Mouse (Mus musculus): ENCODE measurements at regions not wholly inside any gene's neighbourhood (a gene's known extent, or its start where the extent isn't known, plus 50 kb on each side); places are given as distances from the start of the nearest gene placed in this dataset.
A peak's percentile ranks its signal among the peaks of the same experiment; 100 is the strongest.

DNA sequence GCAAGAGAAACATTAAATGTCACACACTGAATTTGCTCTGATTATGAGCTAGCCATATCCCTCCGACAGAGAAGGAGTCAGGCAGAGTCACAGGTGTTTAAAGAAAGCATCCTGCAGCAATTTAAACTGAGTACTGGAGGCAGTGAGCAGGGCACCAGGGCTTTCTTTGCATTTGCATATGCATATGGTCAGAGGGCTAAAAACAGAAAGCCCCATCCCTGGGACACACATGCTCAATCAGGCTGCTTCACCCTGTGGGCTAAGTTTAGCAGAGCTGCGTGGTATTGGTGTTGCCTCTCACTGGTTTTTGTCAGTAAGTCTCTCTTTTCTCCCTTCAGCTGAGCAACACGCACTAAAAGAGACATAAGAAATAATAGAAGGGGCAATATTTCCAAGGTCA, 289.9 kb upstream of the Rps6ka3 start:
- intact Hi-C loops (cut with DNase I), result loop anchor here (5.0 to 10.0 kb wide), 2 partner anchors 968 to 1455 kb away; no protein-coding TSS in a partner anchor
- no peak for DNase-seq

DNA sequence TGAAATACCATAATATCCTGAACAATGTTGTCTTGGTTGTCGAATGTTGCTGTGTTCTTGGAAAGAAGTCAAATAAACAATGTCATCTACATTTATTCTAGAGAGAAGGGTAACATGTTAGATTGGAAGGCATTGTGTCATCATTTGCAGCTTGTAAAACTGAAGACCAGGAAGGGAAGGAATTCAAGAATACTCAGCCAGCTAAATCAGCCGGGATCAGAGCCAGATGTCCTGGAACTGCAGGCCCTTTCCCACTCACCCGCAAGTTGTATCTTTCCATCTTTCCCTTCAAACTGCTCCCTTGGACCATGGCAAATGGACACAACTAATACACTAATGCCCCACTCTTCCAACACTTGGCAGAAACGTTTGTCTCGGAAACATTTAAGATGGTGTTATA, 288.7 kb upstream of the Rps6ka3 start:
- intact Hi-C loops (cut with DNase I), result loop anchor here (5.0 to 10.0 kb wide), 2 partner anchors 969 to 1457 kb away; no protein-coding TSS in a partner anchor
- DNase-seq, result no peak

DNA sequence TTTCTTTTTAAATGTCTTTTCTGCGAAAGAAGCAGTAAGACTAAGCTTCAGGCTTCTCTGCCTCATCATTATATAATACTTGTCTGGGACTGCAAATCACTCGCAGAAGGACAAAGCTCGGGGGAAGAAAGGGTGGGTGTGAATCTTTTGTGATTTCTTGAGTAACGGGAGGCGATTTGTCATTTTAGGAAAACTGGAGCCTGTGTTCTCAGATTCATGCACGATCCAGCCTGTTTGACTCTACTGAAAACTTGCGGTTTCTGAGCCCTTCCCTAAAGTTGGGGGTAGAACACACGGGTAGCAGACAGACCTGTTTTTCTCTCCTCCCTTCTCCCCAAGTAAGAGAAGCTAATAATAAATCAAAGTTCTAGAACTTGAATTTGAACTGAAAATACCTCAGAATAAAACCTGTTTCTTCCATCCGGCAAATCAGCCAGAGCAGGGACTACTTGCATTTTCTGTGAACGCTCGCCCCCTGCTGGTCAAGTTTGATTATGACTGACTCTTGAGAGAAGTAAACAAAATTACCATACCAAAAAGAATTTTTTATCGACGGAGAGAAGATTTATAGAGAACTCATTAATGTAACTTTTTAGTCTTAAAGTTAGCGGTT, 288.2 kb upstream of the Rps6ka3 start:
- intact Hi-C loops (cut with DNase I), result loop anchor here (2.0 to 10.0 kb wide), 3 partner anchors 970 to 1457 kb away; no protein-coding TSS in a partner anchor
- peak; percentile 47 to 71 for DNase-seq

DNA sequence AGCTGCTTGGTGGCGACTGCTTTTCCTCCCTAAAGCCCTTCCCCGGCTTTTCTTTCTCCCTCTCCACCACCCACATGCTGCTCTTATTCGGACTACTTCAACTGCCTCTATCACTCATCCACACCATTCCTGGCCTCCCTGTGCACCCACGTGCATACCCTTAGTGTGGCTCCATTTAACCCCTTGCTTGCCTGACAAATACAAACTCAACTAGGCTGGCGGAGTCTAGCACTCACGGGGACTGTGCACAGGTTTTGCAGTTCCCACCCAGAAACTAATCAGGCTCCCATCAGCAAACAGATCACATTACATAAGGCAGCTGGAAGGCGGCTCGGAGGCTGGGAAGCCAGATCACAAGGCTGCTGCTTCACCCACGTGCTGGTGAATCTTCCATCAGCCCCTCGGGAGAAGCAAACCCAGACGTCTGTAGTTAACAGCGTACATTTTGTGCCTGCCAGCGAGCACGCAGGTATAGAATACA, 287.0 kb upstream of the Rps6ka3 start:
- DNase-seq, result no peak
- intact Hi-C loops (cut with DNase I), result loop anchor here (2.0 to 10.0 kb wide), 3 partner anchors 971 to 1458 kb away; no protein-coding TSS in a partner anchor

DNA sequence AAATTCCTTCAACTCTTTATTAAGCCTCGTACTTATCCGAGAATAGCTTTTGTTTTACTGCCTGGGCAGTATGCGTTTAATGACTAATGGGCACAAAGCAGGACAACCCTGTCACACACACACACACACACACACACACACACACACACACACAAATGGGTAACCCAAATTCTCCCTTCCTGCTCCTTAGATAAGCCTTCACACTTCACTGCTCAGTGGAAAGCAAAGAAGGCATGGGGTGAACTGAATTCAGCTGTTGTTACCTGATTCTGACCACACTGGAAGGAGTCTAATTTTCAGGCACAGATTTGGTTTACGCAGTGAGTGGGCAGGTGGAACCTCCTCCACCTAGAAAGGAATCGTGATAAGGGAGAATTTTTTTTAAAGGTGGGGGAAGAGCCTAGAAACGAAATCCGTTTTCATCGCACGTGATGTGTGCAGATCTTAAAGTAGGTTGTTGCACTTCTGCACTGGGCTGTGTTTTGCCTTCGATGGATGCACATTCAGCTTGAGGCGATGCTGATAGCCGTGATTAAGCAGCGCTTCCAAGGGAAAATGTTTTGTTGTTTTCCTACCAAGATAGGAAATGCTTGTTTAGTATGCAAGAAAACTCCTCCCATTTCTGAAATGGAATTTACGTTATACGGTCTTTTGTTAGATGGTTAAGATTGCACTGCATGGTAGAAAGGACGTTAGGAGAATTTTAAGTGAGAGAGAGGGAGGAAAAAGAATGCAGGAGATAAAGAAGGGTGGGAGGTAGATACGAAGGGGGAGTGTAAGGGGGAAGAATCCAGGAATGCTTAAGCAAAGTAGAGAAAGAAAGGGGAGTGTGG, 286.2 kb upstream of the Rps6ka3 start:
- intact Hi-C loops (cut with DNase I), result loop anchor here (2.0 to 10.0 kb wide), 3 partner anchors 972 to 1459 kb away; no protein-coding TSS in a partner anchor
- no peak for DNase-seq

DNA sequence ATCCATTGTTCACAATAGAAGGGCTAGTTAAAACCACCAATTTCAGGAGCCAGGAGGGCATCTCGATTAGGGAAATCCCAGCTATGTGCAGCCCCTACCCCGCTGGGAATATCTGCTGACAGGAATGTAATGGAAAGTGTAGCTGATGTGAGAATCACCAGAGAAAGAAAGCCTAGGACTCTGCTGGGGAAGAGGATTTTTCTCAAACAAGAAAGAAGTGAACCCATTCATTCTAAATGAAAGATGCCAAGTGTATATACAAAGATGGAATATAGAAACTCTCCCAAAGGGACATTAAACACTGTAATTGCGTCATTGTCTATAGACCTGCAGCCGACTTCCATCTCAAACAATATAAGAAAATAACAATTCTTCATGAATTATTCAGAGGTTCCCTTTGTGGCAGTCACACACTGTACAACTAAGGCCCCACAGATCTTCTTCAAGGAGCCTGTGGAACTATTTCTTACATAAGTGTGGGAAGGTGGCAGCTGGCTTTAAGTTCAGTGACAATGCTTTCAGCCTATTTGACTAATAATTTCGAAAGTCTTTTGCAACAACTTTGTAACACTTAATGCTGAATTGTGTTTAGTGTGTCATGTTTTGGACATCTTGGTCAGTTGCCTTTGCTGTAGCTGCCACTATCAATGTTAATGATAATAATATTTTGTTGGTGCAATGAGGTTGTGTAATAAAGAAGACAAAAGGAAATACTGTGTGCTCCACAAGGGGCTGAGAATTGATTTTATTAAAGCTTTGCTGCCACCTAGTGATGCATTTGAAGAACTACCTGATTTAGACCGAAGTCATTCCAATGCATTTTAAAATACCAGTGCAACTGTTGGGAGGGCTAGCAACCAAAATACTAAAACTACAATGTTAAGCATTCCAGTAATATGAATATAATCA, 285.4 kb upstream of the Rps6ka3 start:
- intact Hi-C loops (cut with DNase I), result loop anchor here (5.0 to 10.0 kb wide), 2 partner anchors 972 to 1460 kb away; no protein-coding TSS in a partner anchor
- DNase-seq, result no peak

DNA sequence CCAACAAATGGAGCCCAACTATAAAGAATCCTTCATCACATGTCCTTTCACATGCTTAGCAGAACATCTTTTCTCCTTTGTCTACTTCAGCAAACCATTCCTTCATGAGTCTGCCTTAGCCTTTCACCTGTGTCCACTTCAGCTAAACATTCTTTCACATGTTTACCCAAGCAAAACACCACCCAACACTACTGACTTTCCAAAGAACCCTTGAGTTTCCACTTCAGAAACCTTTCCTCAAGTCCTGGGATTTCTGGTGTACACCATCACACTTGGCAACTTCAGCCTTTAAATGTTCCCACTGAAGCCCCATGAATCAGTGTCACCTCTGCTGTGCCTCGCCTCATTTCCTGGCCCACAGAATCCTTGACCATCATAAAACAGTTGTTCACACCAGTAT, 278.2 kb upstream of the Rps6ka3 start:
- DNase-seq, result no peak
- intact Hi-C loops (cut with DNase I), result no loop called here

DNA sequence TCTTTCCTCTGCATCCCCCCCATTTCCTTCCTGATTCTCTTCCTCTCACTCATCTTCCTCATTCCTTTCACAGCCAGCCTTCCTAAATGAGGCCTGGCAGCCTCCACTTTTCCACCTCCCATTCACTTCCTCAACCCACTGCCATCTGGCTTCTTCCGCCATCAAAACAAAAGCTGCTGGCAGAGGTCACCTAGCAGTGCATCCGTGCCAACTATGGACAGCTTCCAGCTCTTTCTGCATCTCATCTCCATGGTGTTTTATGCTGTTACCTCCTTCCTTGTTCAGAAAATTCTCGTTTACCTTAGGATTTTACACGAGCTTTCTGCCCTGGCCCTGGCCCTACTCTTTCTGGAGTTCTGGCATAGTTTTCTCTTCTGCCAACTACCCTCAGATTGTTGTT, 262.9 kb upstream of the Rps6ka3 start:
- intact Hi-C loops (cut with DNase I), result no loop called here
- no peak for DNase-seq

DNA sequence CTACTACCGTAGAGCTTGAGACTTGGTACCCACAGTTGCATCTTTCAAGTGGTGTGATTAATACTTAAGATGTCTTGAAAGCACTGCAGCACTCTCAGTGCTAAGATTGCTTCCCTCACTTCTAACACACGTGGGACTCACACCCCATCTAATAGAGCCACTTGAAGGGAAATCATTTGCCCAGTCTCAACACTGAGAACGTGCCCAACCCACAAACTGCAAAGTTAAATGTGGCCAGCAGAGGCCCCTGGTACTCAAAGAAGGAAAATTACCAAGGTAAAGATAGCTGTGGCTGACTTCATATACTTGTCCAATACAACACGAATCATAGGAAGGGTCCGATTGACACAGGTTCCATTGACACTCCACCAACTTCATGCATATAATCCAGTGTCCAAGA, 238.4 kb upstream of the Rps6ka3 start:
- intact Hi-C loops (cut with DNase I), result loop anchor here (5.0 kb wide), 1 partner anchor 296 kb away; no protein-coding TSS in a partner anchor
- peak in 1 of 2 experiments; percentile 1 for DNase-seq

DNA sequence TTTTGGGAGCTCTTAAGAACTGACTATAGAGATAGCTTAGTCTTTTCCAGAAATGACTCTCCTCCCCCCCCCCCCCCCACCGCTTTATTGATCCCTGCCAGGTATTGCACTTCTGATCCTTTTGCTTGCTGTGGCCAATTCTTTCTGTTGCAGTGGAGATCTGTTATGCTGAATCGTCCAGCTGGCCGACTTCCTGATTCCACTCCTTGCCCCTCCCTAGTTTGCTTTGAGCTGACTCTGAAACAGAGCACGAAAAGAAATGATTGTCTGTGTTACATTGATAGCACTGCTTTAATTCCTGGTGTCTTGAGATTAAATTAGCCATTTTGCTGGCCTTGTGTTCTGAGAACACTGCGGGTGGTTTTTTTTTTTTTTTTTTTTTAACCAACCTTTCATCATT, 233.5 kb upstream of the Rps6ka3 start:
- intact Hi-C loops (cut with DNase I), result no loop called here
- DNase-seq, result peak in 1 of 2 experiments; percentile 1

DNA sequence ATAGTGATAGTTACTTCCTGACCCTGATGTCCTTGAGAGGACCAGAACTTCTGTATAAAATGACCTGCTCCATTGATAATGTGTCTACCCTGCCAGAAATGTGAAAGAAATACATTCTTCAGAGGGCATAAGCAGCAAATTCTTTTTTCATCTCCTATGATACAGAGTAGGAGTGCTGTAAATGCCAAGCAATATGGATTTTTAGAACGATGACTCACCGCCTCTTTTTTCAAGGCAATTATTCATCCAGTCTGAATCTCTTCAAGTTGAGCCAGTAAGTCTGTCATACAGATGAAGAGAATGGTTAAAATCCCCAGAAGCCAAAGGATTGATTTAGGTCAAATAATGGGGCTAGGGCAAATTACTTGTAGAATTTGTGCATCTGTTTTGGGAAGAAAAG, 225.4 kb upstream of the Rps6ka3 start:
- intact Hi-C loops (cut with DNase I), result no loop called here
- DNase-seq, result no peak

DNA sequence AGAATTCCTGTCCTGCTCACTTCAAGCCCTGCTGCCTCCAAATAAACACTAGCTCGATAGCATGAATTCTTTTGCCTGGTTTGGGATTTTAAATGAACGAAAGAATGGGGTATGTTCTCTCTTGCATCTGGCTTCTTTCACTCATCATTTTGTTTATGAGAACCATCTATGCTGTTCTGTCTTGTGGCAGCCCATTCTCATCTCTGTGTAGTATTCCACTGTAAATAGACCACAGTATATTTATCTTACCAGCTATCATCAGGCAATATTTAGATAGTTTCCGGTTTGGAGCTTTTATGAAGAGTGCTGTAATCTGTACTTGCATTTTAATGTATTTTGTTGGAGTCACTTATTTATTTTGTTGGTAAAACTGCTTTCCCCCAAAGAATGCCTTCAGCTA, 222.4 kb upstream of the Rps6ka3 start:
- no peak for DNase-seq
- intact Hi-C loops (cut with DNase I), result no loop called here

DNA sequence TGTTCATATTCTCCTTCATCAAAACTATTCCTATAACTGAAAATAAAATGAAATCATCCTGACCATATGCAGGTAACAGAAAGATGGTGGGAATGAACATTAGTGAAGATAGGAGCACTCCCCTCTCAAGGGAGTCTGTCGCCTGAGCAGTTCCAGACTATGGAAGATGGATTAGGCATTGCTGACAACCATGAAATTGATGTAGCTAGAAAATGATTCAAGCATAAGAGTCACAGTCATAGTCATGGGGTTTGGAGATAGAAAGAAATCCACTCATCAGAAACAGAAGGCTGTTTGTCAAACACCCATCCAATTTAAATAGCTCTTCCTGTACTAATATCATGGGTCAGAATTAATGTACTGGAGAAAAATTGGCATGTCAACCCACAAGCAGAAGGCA, 191.2 kb upstream of the Rps6ka3 start:
- DNase-seq, result no peak
- intact Hi-C loops (cut with DNase I), result no loop called here

DNA sequence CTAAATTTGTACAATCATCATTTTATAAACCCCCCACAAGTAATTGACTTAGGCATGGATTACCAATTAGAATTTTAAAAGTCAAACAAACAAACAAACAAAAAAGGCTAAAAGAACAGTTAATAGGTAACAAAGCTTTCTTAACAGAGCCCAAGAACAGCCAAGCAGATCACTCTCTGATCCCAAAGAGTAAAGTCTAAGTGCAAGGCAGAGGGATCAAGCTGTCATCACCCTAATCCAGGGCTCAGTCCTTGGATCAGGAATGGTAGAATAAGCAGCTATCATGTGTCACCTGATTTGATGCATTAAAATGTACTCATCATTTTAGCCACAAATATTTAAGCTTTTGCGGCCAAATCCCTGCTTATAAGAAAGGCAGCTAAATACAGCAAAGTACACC, 183.8 kb upstream of the Rps6ka3 start:
- DNase-seq, result no peak
- intact Hi-C loops (cut with DNase I), result no loop called here

DNA sequence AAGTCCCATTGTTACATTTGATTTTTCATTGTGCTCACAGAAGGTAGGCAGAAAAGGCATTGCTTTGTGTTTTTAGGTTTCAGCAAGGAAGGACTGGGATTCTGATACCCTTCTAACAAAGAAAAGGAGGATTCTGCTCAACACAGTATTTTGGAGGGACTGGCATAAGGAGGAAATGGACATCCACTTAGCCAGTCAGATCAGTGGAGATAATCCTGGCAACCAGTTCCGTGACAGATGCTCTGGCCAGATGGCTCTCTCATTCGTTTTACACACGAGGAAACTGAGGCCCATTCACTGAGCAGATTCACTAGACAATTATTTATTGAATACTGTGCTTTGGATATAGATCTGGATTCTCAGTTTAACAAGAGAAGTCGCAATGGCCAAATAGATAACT, 178.2 kb upstream of the Rps6ka3 start:
- intact Hi-C loops (cut with DNase I), result no loop called here

DNA sequence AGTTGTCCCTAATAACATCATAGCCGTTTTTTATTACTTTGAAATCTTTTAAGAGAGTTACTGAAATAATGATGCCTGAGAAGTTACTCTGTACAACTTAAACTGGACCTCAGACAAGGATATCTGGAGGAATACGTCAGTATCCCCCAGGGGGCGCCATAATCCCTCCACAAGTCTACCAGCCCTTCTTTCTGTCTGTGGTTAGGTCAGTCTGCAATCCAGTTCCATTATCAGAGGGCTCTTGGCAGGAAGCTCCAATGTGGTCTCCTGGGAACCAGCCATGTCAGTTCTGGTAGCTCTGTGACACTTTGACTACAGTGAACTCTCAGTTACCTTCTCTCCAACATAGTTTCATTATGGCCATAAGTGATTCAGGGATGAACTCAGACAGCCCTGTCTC, 166.7 kb upstream of the Rps6ka3 start:
- DNase-seq, result peak; percentile 75 to 81
- intact Hi-C loops (cut with DNase I), result loop anchor here (1.0 to 2.0 kb wide), 2 partner anchors 226 to 277 kb away; no protein-coding TSS in a partner anchor

More for the DNA sequence above, 178.2 kb upstream of the Rps6ka3 start:
- no peak for DNase-seq

DNA sequence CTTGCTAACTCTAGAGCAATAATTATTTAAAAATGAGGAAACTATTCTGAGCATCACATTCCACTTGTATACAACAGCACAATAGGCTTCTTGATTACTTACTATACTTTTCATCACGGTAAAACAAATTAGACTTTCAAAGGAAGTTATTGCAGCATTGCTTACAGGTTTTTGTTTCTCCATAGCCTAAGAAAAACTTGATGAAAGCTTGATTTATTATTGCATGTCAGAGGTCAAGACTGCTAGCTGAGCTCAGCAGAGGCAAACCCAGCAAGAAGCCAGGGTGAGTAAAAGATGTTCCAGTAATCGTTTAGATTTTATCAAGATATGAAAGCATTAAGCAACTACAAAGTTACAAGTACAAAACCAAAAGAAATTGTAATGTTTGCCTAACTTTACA, 162.2 kb upstream of the Rps6ka3 start:
- DNase-seq, result no peak
- intact Hi-C loops (cut with DNase I), result no loop called here

DNA sequence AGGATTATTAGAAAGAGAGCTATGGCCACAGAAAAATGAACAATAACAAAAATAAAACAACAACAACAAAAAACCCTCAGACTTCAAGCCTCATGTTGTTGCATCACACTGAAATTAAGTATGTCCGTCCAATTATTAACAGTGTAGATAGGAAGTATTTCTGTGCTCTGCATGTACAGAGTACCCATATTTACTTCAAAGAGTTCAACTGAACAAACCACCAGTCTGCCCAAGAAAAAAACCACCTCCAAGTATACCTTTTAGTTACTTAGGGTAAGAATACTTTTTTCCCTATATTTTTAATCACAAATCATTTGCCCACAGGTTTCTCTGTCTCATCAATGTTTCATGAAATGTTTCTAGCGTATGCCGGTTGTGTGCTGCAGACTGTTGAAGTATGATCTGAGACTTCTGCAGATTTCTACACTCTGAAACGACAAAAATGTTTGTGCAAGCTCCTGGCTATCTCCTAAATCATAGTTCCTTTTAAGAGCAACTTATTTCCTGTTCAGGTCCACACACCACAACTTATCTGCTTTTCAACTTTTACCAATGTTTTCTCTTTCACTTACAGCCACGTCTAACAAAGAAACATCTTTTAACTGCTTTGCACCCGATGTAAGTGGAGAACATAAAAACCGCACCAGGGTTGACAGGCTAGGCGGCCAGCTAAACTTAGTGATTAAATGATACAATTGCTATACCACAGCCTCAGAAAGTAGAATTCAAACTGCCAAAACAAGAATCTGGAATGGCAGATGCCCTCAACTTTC, 154.2 kb upstream of the Rps6ka3 start:
- no peak for DNase-seq
- intact Hi-C loops (cut with DNase I), result no loop called here

DNA sequence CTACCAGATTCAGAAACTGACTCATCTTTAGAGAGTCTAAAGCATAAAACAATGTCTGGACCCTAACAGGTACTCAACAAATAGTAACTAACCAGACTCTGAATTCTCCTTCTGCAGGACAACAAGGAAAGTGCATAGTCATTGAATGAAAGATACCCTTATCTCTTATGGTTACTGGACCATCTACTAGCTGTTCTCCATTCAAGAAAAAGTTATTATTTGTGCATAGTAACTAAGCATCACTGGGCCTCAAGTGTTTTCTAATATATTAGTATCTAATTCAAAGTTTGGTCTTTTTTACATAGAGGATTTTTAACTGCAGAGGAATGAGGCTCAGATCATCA, 153.7 kb upstream of the Rps6ka3 start:
- intact Hi-C loops (cut with DNase I), result no loop called here
- no peak for DNase-seq

DNA sequence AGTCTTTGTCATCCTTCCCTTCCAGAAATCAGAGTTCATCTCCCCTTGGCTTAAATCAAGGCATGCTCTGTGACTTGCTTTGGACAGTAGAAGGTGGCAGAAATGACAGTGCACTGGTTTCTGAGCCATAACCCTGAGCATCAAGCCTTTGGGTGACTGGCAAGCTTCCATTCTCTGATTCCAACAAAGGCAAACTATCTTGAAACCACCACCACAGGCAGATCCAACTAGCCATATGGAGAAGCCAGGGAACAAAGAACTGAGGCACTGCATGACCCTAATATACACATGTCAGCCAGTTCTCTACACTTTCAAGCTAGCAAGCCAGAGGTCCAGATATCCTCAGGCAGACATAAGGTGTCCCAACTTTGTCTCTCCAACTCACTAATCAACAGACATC, 151.2 kb upstream of the Rps6ka3 start:
- DNase-seq, result no peak
- intact Hi-C loops (cut with DNase I), result no loop called here
